Mouse (Mus musculus) neural tube, embryonic 15.5 days (tissue): ENCODE measurements around the gene Ifnk. TPM values are rescaled to one million over a fixed set of nuclear protein-coding genes. Genes with fewer than 3 reads are reported as not detected.

ENCODE experiments used
- ATAC-seq: fragments of 200-750 bp; cut with Nextera tagmentation; 2 replicates; pipeline ENCODE4 v1.8.0; 2017; ENCODE audit warnings: mild to moderate bottlenecking, moderate TSS enrichment, moderate library complexity; ENCODE audit not compliant: low FRiP score
- H3K27ac ChIP-seq: fragments of 300-500 bp; sonication (generic); replicated peaks from 2 replicates; pipeline ENCODE4 v1.5.1; 2015; ENCODE audit warnings: mild to moderate bottlenecking, inconsistent platforms
- H3K27me3 ChIP-seq: fragments of 300-500 bp; sonication (generic); replicated peaks from 2 replicates; pipeline ENCODE4 v1.6.1; 2015; ENCODE audit warnings: inconsistent platforms
- H3K36me3 ChIP-seq: fragments of 300-500 bp; sonication (generic); 2 replicates; pipeline ENCODE4 v1.6.1; 2015; ENCODE audit warnings: inconsistent platforms
- H3K4me1 ChIP-seq: fragments of 300-500 bp; sonication (generic); 2 replicates; pipeline ENCODE4 v1.6.1; 2015; ENCODE audit warnings: inconsistent platforms
- H3K4me2 ChIP-seq: fragments of 300-500 bp; sonication (generic); 2 replicates; pipeline ENCODE4 v1.6.1; 2015; ENCODE audit warnings: inconsistent platforms, mild to moderate bottlenecking, moderate library complexity
- H3K4me3 ChIP-seq: fragments of 300-500 bp; sonication (generic); replicated peaks from 2 replicates; pipeline ENCODE4 v1.5.1; 2015; ENCODE audit warnings: mild to moderate bottlenecking, inconsistent platforms
- H3K9ac ChIP-seq: fragments of 300-500 bp; sonication (generic); replicated peaks from 2 replicates; pipeline ENCODE4 v1.6.1; 2015; ENCODE audit warnings: mild to moderate bottlenecking, inconsistent platforms
- H3K9me3 ChIP-seq: fragments of 300-500 bp; sonication (generic); replicated peaks from 2 replicates; pipeline ENCODE4 v1.6.1; 2016; ENCODE audit warnings: inconsistent platforms
- WGBS: fragments of 180-500 bp; shearing (Covaris S2); methylation state at CpG from one replicate; pipeline ENCODE4 v1.1.7; 2015; ENCODE audit warnings: mixed read lengths; 5-methylcytosine and 5-hydroxymethylcytosine counted together
- polyA plus RNA-seq: library from polyadenylated mRNA; unstranded; fragments of >200 nt; fragmentation: Nextera tagmentation; extraction: Ambion mirVana; gene quantifications from 2 replicates; pipeline ENCODE4 v1.2.1, GENCODE M21; 2015

The Ifnk gene
- not detected in 2 replicates for polyA plus RNA-seq

DNA sequence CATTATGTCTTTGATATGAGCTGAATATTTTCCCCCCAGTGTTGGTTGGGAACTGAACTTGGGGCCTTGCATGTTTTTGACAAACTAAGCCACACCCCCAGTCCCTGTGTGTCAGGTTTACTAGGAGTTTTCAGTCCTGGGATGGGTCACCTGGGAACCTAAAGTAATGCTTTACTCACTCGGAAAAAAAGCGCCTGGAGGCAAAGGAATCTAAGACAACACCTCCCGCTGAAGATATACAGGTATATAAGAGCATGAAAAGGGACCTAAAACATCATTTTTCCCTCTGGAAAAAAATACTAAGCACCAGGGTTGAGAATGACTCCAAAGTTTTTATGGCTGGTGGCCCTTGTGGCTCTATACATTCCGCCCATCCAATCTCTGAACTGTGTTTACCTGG is at the start of gene Ifnk:
Ifnk (plus strand) TSS at position 301 of the 400 bp plus-strand sequence.
- Histone ChIP-seq H3K27ac (no peak within 1 kb of the TSS), H3K4me2 (no peak within 1 kb of the TSS), H3K9ac (no peak within 1 kb of the TSS), H3K27me3 (peaks cover 6% of the 10 kb centered on the region; the same call in 1 of the 2 replicates), H3K4me1 (peaks cover 15% of the 10 kb centered on the region), H3K36me3 (no peaks in the 10 kb centered on the region), H3K4me3 (no peak within 1 kb of the TSS), H3K9me3 (no peaks in the 10 kb centered on the region)
- WGBS: 91% methylated on average over 4 of the region's 4 CpGs
- ATAC-seq: no peak

DNA sequence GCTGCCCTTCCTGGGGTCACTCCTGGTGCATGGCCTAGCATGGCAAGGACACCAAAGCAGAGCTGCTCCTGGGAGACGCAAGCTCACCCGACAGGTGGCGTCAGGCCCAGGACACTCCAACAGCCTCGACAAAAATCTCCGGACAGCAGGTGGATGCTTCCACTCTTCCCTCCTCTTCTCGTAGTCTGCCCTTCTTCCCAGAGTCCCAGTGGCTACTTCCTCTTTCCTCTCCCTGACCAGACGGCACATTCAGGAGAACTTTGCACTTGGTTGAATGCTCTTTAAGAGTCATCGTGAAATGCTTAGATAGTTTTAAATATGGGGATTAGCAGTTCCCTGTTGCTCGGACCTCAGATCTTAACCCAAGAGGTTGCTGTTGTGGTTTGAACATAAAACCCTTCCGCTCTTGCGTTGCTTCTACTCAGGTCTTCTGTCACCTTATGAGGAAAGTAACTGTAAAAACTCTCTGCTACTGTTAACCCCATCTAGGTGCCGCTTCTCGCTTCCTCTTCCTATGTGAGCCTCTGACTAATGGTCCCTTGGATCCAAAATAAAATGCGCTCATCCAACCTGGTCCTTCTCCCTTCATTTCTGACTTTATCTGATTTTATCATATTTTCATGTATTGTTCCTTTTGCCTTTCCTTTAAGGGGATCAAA is 46.6 kb upstream of the Ifnk start:
- Histone ChIP-seq H3K9me3 (no peaks in the 10 kb centered on the region), H3K4me1 (peaks cover 6% of the 10 kb centered on the region), H3K4me3 (no peak overlapping the region), H3K36me3 (no peaks in the 10 kb centered on the region), H3K27me3 (no peaks in the 10 kb centered on the region), H3K27ac (no peak overlapping the region), H3K9ac (no peak overlapping the region), H3K4me2 (no peak overlapping the region)
- no peak for ATAC-seq
- 78% methylated on average over 14 of the region's 14 CpGs for WGBS

DNA sequence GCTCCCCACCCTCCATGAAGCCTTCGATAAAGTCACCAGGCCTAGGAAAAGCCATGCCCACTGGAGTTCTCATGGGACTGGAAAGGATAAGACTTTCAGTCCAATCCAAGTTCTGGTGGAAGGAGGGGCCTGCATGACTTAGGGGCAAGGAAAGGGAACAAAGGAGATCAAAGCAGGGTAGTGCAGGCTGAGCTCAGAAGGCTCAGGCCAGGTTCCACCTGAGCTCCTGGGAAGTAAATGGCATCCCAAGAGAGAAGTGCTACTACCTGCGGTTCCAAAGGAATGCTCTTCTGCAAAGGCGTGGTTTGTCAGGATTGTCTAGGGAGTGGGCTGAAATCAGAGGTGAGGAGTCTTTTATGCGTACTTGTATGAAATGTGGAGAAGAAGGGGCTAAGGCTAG is 39.4 kb upstream of the Ifnk start:
- Histone ChIP-seq H3K9me3 (no peaks in the 10 kb centered on the region), H3K9ac (no peak overlapping the region), H3K4me3 (no peak overlapping the region), H3K27me3 (no peaks in the 10 kb centered on the region), H3K4me2 (no peak overlapping the region), H3K27ac (no peak overlapping the region), H3K4me1 (no peaks in the 10 kb centered on the region), H3K36me3 (no peaks in the 10 kb centered on the region)
- no peak for ATAC-seq
- 95% methylated on average over 4 of the region's 4 CpGs for WGBS

DNA sequence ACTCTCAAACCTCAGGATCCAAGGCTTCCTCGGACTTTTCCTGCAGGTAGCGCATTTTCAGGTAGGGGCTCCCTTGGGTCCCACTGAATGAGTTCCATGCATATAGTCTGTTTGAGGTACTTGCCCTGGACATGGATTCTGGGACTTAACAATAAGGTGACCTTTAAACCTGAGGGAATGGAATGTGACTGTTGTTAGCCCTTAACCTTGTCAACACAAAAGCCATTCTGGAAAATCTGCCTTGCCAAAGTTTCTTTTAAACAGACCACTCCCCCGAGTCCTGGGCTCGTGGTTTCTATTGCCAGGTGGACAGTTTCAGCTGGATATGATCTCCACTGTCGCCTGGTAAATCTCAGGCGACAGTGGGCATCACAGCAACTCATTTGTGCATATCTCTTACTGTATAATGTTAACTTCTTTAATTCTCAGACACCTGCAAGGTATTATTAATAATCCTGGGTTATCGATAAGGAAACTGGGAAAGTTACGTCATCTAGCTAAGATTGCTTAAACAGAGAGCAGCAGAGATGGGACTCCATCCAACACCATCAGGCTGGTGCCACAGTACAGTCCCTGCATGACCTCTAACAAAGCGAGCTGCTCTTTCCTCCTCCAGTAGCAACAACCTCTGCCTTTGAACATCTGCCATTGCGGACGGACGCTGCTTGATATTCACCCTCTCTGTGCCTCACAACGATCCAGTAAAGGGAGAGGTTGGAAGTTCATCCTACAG is 38.2 kb upstream of the Ifnk start:
- no peak overlapping the region for H3K4me2 ChIP-seq
- H3K9me3 ChIP-seq: no peaks in the 10 kb centered on the region
- no peak overlapping the region for H3K4me3 ChIP-seq
- 81% methylated on average over 13 of the region's 13 CpGs for WGBS
- no peaks in the 10 kb centered on the region for H3K4me1 ChIP-seq
- no peak for ATAC-seq
- H3K36me3 ChIP-seq: no peaks in the 10 kb centered on the region
- no peak overlapping the region for H3K9ac ChIP-seq
- no peak overlapping the region for H3K27ac ChIP-seq
- H3K27me3 ChIP-seq: no peaks in the 10 kb centered on the region

DNA sequence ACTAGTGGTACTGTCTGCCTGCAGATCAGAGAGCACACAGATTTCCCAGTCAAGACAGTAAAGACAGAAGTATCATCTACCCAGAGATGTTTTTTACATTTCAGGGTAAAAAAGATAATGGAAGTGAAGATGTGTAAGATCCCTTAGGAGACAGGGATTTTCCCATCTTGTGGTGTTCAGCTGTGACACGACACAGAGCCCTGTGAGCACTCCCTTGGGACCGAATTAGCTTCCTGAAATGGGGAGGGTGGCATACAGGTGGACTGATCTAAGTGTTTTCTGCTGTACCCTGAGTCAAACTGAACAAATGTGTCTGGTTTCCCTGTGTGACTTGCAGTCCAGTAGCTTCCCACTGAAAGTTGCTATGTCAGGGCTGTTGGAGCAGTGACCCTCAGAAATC is 36.9 kb upstream of the Ifnk start:
- H3K4me2 ChIP-seq: no peak overlapping the region
- H3K27ac ChIP-seq: no peak overlapping the region
- H3K4me3 ChIP-seq: no peak overlapping the region
- WGBS: 79% methylated on average over 2 of the region's 2 CpGs
- no peaks in the 10 kb centered on the region for H3K9me3 ChIP-seq
- no peaks in the 10 kb centered on the region for H3K36me3 ChIP-seq
- ATAC-seq: no peak
- no peaks in the 10 kb centered on the region for H3K27me3 ChIP-seq
- no peaks in the 10 kb centered on the region for H3K4me1 ChIP-seq
- no peak overlapping the region for H3K9ac ChIP-seq

DNA sequence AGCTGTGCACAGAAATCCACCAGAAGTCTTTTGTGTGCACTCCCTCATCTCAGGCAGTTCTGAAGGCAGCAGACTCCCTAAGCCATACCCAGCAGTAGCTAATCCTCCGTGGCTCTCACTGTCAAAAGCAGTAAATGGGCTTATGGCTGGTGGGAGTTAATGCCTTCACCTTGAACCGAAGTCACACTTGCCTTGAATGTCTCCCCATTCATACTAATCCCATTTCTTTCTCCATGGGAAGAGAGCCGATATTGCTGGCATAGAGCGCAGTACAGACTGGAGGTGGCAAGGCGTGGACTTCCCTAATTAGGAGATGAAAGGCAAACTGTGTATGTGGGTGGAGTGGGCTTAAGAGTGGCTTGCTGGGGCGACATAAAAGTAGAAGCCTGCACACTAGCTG is 35.9 kb upstream of the Ifnk start:
- Histone ChIP-seq H3K27ac (no peak overlapping the region), H3K4me2 (no peak overlapping the region), H3K9me3 (no peaks in the 10 kb centered on the region), H3K27me3 (no peaks in the 10 kb centered on the region), H3K4me3 (no peak overlapping the region), H3K9ac (no peak overlapping the region), H3K36me3 (no peaks in the 10 kb centered on the region), H3K4me1 (peaks cover under 1% of the 10 kb centered on the region; the same call in 1 of the 2 replicates)
- ATAC-seq: no peak
- 67% methylated on average over 6 of the region's 6 CpGs for WGBS

DNA sequence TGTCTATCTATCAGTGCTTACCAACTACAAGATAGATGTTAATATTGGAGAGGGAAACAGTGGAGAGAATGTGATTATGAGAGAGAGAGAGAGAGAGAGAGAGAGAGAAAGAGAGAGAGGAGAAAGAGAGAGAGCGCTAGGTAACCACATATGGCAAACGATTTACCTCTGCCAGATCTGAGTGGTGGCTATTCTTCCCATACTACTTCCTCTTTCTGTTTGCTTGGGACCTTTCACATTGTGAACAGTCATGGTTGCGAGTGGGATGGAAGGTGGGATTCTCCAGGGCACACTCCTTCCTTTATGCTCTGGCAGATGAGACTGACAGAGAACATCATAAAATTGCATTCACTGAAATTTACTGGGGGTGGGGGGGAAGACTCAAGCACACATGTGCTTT is 34.7 kb upstream of the Ifnk start:
- 94% methylated on average over 3 of the region's 3 CpGs for WGBS
- Histone ChIP-seq H3K9ac (no peak overlapping the region), H3K4me2 (no peak overlapping the region), H3K4me3 (no peak overlapping the region), H3K27me3 (no peaks in the 10 kb centered on the region), H3K9me3 (no peaks in the 10 kb centered on the region), H3K36me3 (no peaks in the 10 kb centered on the region), H3K4me1 (peaks cover 5% of the 10 kb centered on the region; the same call in 1 of the 2 replicates), H3K27ac (no peak overlapping the region)
- no peak for ATAC-seq

DNA sequence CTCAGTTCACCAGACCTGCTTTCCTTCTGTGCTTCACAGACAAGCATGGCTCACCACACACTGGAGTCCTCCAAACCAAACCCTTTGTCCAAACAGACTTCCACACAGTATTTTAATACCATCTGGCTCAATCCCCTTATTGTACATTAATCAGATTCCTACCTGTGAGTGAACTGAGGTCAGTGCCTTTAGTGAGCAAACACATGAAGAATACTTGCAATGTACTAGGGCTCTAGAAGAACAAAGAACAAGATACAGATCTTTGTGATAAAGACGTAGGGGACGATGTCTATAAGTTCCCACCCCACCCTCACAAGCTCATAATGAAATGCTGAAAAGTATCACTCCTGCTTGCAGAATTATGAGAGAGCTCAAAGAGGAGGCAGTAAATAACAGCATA is 33.0 kb upstream of the Ifnk start:
- no peaks in the 10 kb centered on the region for H3K27me3 ChIP-seq
- H3K27ac ChIP-seq: no peak overlapping the region
- no peak overlapping the region for H3K4me3 ChIP-seq
- no peaks in the 10 kb centered on the region for H3K36me3 ChIP-seq
- ATAC-seq: no peak
- WGBS: 91% methylated on average over 2 of the region's 2 CpGs
- no peak overlapping the region for H3K4me2 ChIP-seq
- H3K9me3 ChIP-seq: no peaks in the 10 kb centered on the region
- H3K4me1 ChIP-seq: peaks cover 8% of the 10 kb centered on the region
- no peak overlapping the region for H3K9ac ChIP-seq

DNA sequence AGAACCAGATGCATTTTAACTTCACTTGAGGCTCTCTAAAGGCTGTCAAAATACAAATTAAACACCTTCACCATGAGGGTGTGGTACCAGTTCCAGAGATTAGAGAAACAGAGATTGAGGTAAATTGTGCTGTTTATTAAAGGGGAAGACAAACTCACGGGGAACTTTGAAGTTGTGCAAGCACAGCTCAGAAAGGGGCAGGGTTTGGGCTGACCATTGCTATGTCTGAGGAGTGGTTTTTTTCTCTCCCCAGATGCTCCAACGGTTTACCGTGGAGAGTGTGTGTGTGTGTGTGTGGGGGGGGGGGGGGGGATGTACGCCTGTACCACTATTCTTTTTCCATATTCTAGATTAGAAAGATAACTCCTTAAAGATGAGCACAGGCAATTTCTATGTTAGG is 31.7 kb upstream of the Ifnk start:
- ATAC-seq: no peak
- H3K9me3 ChIP-seq: no peaks in the 10 kb centered on the region
- H3K4me1 ChIP-seq: peaks cover 16% of the 10 kb centered on the region
- no peak overlapping the region for H3K4me2 ChIP-seq
- WGBS: 69% methylated on average over 4 of the region's 4 CpGs
- H3K27me3 ChIP-seq: no peaks in the 10 kb centered on the region
- no peak overlapping the region for H3K4me3 ChIP-seq
- H3K9ac ChIP-seq: no peak overlapping the region
- H3K27ac ChIP-seq: no peak overlapping the region
- no peaks in the 10 kb centered on the region for H3K36me3 ChIP-seq

DNA sequence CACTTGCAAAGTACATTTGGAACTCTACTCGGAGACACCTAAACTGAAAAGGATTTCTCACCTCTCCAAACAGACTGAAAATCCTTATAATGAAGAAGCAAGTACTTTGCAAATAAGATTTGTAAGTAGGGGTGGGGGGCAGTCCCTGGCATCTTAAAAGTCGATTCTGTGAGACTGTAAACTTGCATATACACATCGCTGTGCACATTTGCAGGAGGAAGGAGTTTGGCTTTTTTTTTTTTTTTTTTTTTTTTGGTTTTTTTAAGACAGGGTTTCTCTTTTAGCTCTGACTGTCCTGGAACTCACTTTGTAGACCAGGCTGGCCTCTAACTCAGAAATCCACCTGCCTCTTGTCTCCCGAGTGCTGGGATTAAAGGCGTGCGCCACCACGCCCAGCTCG is 31.3 kb upstream of the Ifnk start:
- ATAC-seq: no peak

DNA sequence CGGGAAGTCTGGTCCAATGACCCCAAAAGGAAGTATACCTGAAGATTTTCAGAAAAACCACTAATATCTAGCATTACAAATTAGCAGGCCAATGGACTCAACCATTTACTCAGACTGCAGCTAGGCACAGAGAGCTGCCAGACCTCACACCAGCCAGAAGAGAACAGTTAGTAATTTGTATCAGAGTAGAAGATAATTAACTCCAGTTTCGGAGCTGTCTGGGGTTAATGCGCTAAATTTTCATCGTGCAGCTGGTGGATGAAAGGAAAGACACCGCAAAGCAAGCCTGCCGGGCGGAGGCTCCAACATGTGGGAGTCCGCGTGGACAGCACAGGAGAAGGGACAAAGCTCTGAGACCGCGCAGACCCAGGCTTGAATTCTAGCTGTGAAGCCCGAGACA is 30.8 kb upstream of the Ifnk start:
- Histone ChIP-seq H3K4me3 (no peak overlapping the region), H3K36me3 (no peaks in the 10 kb centered on the region), H3K4me2 (no peak overlapping the region), H3K27ac (no peak overlapping the region), H3K9me3 (no peaks in the 10 kb centered on the region), H3K9ac (no peak overlapping the region), H3K27me3 (no peaks in the 10 kb centered on the region), H3K4me1 (peaks cover 21% of the 10 kb centered on the region)
- 51% methylated on average over 12 of the region's 12 CpGs for WGBS
- ATAC-seq: no peak

More for the DNA sequence above, 31.3 kb upstream of the Ifnk start:
- Histone ChIP-seq H3K9ac (no peak overlapping the region), H3K27me3 (no peaks in the 10 kb centered on the region), H3K27ac (no peak overlapping the region), H3K36me3 (no peaks in the 10 kb centered on the region), H3K9me3 (no peaks in the 10 kb centered on the region), H3K4me2 (no peak overlapping the region), H3K4me3 (no peak overlapping the region), H3K4me1 (peaks cover 20% of the 10 kb centered on the region)
- WGBS: 90% methylated on average over 8 of the region's 8 CpGs

DNA sequence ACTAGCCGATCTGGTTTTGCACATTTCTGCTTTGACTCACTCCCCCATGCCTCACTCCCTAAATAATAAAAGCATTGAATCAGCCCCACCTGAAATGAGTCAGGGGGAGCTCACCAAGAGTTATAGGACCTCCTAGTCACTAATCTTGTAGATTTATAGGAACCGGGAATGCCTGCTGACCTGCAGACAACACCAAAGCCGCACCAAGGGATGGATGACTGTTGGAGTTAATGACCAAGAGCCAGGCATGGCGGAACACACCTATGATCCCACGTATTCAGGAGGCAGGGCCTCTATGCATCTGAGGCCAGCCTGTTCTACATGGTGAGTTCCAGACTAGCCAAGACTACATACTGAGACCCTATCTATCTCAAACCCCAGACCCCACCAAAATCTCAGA is 28.8 kb upstream of the Ifnk start:
- 61% methylated on average over 5 of the region's 5 CpGs for WGBS
- no peak for ATAC-seq
- Histone ChIP-seq H3K27me3 (no peaks in the 10 kb centered on the region), H3K4me2 (no peak overlapping the region), H3K4me3 (no peak overlapping the region), H3K4me1 (peaks cover 21% of the 10 kb centered on the region), H3K9me3 (no peaks in the 10 kb centered on the region), H3K36me3 (no peaks in the 10 kb centered on the region), H3K9ac (no peak overlapping the region), H3K27ac (no peak overlapping the region)
